Mouse (Mus musculus) retina, postnatal 1 day (tissue): Measurements from ENCODE around the gene Nudt15.
A peak's percentile ranks its signal among the peaks of the same experiment; 100 is the strongest.

Experiments used
- DNase-seq: peaks from one replicate; pipeline ENCODE4 v3.0.0-alpha.2; 2012

Gene Nudt15

DNA sequence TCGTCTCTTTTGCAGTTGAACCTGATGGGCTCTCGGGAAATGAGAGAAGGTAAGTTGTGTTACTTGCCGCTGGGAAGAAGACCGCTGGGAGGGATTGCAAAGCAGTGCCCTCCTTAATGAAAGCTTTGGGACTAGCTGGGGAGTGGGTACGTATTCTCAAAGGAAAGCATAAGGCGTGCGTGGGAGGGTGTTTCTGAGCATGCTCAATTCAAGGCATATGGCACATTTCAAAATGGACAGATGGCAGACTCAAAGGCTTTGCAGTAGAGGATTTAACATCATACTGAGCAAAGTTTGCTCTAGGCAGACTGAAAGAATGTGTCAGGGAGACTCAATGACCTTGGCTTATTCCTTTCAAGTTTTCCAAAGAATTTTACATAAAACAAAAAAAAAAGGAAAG is 78.5 kb downstream of the Nudt15 start:
- peak; percentile 46 for DNase-seq
